Mouse (Mus musculus): Measurements from ENCODE around the gene 1810055G02Rik. TPM values are rescaled to one million over a fixed set of nuclear protein-coding genes. Genes with fewer than 3 reads are reported as not detected.

1810055G02Rik gene
- polyA plus RNA-seq, 1 experiment: 61.9 TPM

DNA sequence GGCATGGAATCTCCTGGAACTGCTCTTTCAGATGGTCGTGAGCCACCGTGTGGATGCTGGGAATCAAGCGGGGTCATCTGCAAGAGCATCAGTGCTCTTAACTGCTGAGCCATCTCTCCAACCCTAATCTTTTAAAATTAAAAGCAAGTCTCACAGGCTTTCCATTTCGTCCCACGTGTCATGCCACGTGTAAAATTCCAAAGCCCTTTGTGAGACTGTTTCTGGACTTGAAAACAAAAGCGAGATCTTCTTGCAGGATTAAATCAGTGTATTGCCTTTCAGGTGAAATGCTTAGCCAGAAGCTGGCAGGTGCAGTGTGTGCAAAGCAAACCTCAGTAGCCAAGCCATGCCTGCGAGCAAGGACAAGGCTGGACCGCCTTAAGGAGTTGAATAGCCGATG, 540 bp upstream of the 1810055G02Rik start:
- Histone ChIP-seq H3K27me3 (ENCODE audit: control insufficient read depth, insufficient read depth, insufficient read length) (no peaks in the 10 kb centered on the region), H3ac (ENCODE audit: control insufficient read depth, insufficient read length, low read depth) (peak overlapping the region; percentile 72), H3K36me3 (ENCODE audit: control insufficient read depth, insufficient read depth) (peaks cover 7% of the 10 kb centered on the region), H3K4me3 (ENCODE audit: insufficient read depth, poor library complexity, severe bottlenecking) (peak overlapping the region; percentile 64), H3K79me2 (ENCODE audit: control insufficient read depth, insufficient read depth) (peaks cover 44% of the 10 kb centered on the region), H3K79me3 (ENCODE audit: low read depth) (peaks cover 37% of the 10 kb centered on the region)
- TF ChIP-seq CEBPB (IDR thresholded peaks at IDR 0.05; ENCODE audit: low read depth) (no peak), FOSL1 (IDR thresholded peaks at IDR 0.05; ENCODE audit: insufficient read depth, low read length, poor library complexity, severe bottlenecking) (no peak), MAX (IDR thresholded peaks at IDR 0.05) (no peak), MYOG (IDR thresholded peaks at IDR 0.05; ENCODE audit: control insufficient read depth, extremely low read depth, insufficient read length) (no peak), USF1 (IDR thresholded peaks at IDR 0.05; ENCODE audit: low read depth) (no peak), MYOD1 (IDR thresholded peaks at IDR 0.05; ENCODE audit: control insufficient read depth, insufficient read length, low read depth) (no peak), CTCF (IDR thresholded peaks at IDR 0.05; ENCODE audit: control insufficient read depth, insufficient read depth, insufficient read length) (no peak)

DNA sequence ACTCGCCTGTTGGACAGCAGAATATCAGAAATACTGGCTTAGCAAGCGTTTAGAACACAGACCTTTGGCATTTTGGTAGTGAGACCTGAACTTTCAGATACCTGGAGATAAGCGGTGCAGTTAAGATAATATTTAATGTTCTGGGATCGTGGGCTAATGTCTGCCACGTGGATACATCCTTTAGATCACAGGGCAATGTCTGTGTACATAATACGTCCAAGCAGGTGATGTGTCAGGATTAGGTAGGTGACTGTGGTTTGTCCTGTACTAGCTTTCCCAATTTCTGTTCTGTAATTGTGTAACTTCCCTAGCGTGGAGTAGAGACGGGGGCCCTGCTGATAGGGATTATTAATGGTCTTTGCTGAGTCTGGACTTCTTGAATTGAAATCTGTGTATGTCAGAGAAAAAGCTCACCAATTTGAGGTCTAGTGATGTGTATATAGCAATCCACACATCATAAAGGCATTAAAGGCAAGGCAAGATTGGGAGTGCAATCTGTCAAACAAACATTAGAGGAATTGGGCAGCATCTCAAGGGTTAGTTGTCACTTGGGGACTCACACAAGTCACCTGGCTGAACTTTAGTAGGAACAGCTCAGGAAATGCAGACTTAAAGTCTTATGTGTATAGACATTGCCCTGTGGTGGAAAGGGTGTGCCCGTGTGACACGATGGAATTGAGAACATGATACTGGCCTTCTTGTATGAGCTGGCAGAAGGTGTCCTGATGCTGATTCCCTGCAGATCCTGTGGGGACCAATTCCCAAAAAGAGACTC, 1.1 kb downstream of the 1810055G02Rik start:
- TF ChIP-seq MAX (IDR thresholded peaks at IDR 0.05) (no peak), FOSL1 (IDR thresholded peaks at IDR 0.05; ENCODE audit: insufficient read depth, low read length, poor library complexity, severe bottlenecking) (no peak)
- Histone ChIP-seq H3K4me3 (ENCODE audit: insufficient read depth, poor library complexity, severe bottlenecking) (peak overlapping the region; percentile 64), H3K79me2 (ENCODE audit: control insufficient read depth, insufficient read depth) (peaks cover 61% of the 10 kb centered on the region), H3K27me3 (ENCODE audit: control insufficient read depth, insufficient read depth, insufficient read length) (no peaks in the 10 kb centered on the region), H3K79me3 (ENCODE audit: low read depth) (peaks cover 41% of the 10 kb centered on the region), H3K36me3 (ENCODE audit: control insufficient read depth, insufficient read depth) (peaks cover 7% of the 10 kb centered on the region), H3ac (ENCODE audit: control insufficient read depth, insufficient read length, low read depth) (peak overlapping the region; percentile 98)

DNA sequence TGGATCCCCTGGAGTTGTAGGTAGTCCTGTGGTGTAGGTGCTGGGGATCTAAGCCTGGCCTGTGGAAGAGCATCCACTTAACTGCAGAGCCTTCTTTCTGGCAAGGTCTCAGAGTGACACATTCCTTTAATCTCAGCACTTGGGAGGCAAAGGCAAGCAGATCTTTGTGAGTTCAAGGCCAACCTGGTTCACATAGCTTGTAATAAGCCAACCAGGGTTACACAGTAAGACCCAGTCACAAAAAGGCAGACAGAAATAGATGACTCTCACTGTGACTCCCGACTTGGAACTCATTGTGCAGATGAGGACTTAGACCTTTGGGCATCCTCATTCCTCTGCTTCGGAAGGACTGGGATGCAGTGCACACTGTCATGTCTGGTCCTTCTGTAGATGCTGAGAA, 2.3 kb downstream of the 1810055G02Rik start:
- TF ChIP-seq MYOD1 (IDR thresholded peaks at IDR 0.05; ENCODE audit: control insufficient read depth, insufficient read length, low read depth) (no peak), FOSL1 (IDR thresholded peaks at IDR 0.05; ENCODE audit: insufficient read depth, low read length, poor library complexity, severe bottlenecking) (no peak), CEBPB (IDR thresholded peaks at IDR 0.05; ENCODE audit: low read depth) (no peak), USF1 (IDR thresholded peaks at IDR 0.05; ENCODE audit: low read depth) (no peak), MYOG (IDR thresholded peaks at IDR 0.05; ENCODE audit: control insufficient read depth, extremely low read depth, insufficient read length) (no peak), CTCF (IDR thresholded peaks at IDR 0.05; ENCODE audit: control insufficient read depth, insufficient read depth, insufficient read length) (no peak), MAX (IDR thresholded peaks at IDR 0.05) (no peak)
- H3K4me3 ChIP-seq (ENCODE audit: insufficient read depth, poor library complexity, severe bottlenecking): no peak overlapping the region
- peaks cover 42% of the 10 kb centered on the region for H3K79me3 ChIP-seq (ENCODE audit: low read depth)
- H3K36me3 ChIP-seq (ENCODE audit: control insufficient read depth, insufficient read depth): peaks cover 9% of the 10 kb centered on the region
- no peaks in the 10 kb centered on the region for H3K27me3 ChIP-seq (ENCODE audit: control insufficient read depth, insufficient read depth, insufficient read length)
- no peak overlapping the region for H3ac ChIP-seq (ENCODE audit: control insufficient read depth, insufficient read length, low read depth)
- peaks cover 71% of the 10 kb centered on the region for H3K79me2 ChIP-seq (ENCODE audit: control insufficient read depth, insufficient read depth)

DNA sequence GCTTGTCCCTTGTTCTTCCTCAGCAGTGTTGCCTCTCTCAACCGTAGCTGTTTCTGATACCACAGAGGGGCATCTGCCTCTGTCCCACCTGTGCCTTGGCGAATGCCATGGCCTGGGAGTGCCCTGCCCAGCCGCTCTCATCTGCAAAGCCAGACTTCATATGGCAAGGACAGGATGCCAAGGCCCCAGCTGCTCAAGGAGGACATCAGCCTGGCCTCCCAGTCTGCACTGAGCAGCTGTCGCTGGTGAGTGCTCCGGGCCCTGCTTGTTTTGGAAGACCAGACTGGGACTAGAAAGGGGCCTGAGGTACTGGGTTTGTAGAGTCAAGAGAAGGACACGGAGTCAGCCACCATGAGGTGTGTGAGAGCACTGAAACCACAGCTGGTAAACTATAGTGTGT, 6.3 kb downstream of the 1810055G02Rik start:
- peaks cover 33% of the 10 kb centered on the region for H3K79me3 ChIP-seq (ENCODE audit: low read depth)
- no peaks in the 10 kb centered on the region for H3K27me3 ChIP-seq (ENCODE audit: control insufficient read depth, insufficient read depth, insufficient read length)
- no peak overlapping the region for H3K4me3 ChIP-seq (ENCODE audit: insufficient read depth, poor library complexity, severe bottlenecking)
- peaks cover 59% of the 10 kb centered on the region for H3K79me2 ChIP-seq (ENCODE audit: control insufficient read depth, insufficient read depth)
- H3ac ChIP-seq (ENCODE audit: control insufficient read depth, insufficient read length, low read depth): no peak overlapping the region
- peaks cover 43% of the 10 kb centered on the region for H3K36me3 ChIP-seq (ENCODE audit: control insufficient read depth, insufficient read depth)
- TF ChIP-seq MYOD1 (IDR thresholded peaks at IDR 0.05; ENCODE audit: control insufficient read depth, insufficient read length, low read depth): no peak
- TF ChIP-seq USF1 (IDR thresholded peaks at IDR 0.05; ENCODE audit: low read depth): no peak
- no peak for TF ChIP-seq FOSL1 (IDR thresholded peaks at IDR 0.05; ENCODE audit: insufficient read depth, low read length, poor library complexity, severe bottlenecking)
- TF ChIP-seq MYOG (IDR thresholded peaks at IDR 0.05; ENCODE audit: control insufficient read depth, extremely low read depth, insufficient read length): no peak

DNA sequence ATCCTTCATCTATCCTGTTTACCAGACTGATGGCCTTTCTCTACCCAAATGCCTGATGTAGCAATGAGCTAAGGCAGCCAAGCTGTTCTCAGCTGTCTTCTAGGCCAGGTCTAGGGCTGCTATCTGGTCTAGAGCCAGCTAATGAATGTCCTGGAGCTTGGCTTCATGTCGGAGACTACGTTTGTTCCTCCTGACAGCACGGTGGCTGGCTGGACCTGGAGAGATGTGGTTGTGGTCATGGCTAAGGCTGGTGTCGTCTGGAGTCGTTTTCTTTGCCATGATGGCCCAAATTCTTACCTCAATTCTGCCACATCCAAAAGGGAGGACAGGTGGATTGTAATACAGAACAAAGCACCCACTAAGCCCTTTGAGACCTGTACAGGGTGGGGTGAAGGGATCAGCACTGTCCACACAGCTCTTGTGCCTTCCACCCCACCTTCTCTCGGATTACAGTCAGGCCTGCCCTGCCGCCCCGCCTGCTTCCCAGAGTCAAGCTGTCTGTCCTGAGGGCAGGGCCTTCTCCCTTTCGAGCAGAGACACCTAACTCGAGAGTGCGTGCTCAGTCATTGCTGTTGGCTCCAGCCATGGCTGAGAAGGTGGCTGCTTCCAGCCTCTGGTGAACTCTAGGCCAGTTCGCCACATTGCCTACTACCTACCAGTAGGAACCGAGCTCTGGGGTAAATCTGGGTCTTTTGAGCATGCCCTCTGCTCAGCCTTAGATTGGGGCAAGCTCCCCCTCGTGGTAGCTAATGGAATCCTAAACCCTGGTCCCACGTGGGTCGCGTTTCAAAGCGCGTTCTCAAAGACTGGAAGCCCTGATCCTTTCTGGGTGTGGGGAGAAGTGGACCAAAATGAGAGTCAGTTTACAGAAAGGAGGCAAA, 10.6 kb downstream of the 1810055G02Rik start:
- no peaks in the 10 kb centered on the region for H3K27me3 ChIP-seq (ENCODE audit: control insufficient read depth, insufficient read depth, insufficient read length)
- no peak overlapping the region for H3K4me3 ChIP-seq (ENCODE audit: insufficient read depth, poor library complexity, severe bottlenecking)
- peaks cover 2% of the 10 kb centered on the region for H3K79me3 ChIP-seq (ENCODE audit: low read depth)
- peaks cover 36% of the 10 kb centered on the region for H3K36me3 ChIP-seq (ENCODE audit: control insufficient read depth, insufficient read depth)
- H3ac ChIP-seq (ENCODE audit: control insufficient read depth, insufficient read length, low read depth): no peak overlapping the region
- peaks cover 16% of the 10 kb centered on the region for H3K79me2 ChIP-seq (ENCODE audit: control insufficient read depth, insufficient read depth)
- peak; percentile 12 for TF ChIP-seq CTCF (IDR thresholded peaks at IDR 0.05; ENCODE audit: control insufficient read depth, insufficient read depth, insufficient read length)
- no peak for TF ChIP-seq MYOG (IDR thresholded peaks at IDR 0.05; ENCODE audit: control insufficient read depth, extremely low read depth, insufficient read length)
- no peak for TF ChIP-seq MAX (IDR thresholded peaks at IDR 0.05)
